Mouse (Mus musculus) neural tube, embryonic 12.5 days (tissue): Measurements from ENCODE around the gene Tet1. TPM values are rescaled to one million over a fixed set of nuclear protein-coding genes. Genes with fewer than 3 reads are reported as not detected.

ENCODE experiments used
- ATAC-seq: fragments of 200-750 bp; cut with Nextera tagmentation; 2 replicates; pipeline ENCODE4 v1.8.0; 2017; ENCODE audit warnings: low read depth, mild to moderate bottlenecking, moderate TSS enrichment, moderate library complexity; ENCODE audit not compliant: low FRiP score
- H3K27ac ChIP-seq: fragments of 300-500 bp; sonication (generic); 2 replicates; pipeline ENCODE4 v1.5.1; 2016
- H3K27me3 ChIP-seq: fragments of 300-500 bp; sonication (generic); replicated peaks from 2 replicates; pipeline ENCODE4 v1.6.1; 2016; ENCODE audit warnings: mild to moderate bottlenecking
- H3K36me3 ChIP-seq: fragments of 300-500 bp; sonication (generic); 2 replicates; pipeline ENCODE4 v1.6.1; 2016; ENCODE audit warnings: mild to moderate bottlenecking
- H3K4me1 ChIP-seq: fragments of 300-500 bp; sonication (generic); 2 replicates; pipeline ENCODE4 v1.6.1; 2016
- H3K4me2 ChIP-seq: fragments of 300-500 bp; sonication (generic); replicated peaks from 2 replicates; pipeline ENCODE4 v1.6.1; 2016; ENCODE audit warnings: mild to moderate bottlenecking
- H3K4me3 ChIP-seq: fragments of 300-500 bp; sonication (generic); 2 replicates; pipeline ENCODE4 v1.5.1; 2016
- H3K9ac ChIP-seq: fragments of 300-500 bp; sonication (generic); 2 replicates; pipeline ENCODE4 v1.6.1; 2016; ENCODE audit warnings: mild to moderate bottlenecking
- H3K9me3 ChIP-seq: fragments of 300-500 bp; sonication (generic); 2 replicates; pipeline ENCODE4 v1.6.1; 2016; ENCODE audit warnings: mild to moderate bottlenecking
- WGBS: fragments of 180-500 bp; shearing (Covaris S2); methylation state at CpG from one replicate; pipeline ENCODE4 v1.1.7; 2016; 5-methylcytosine and 5-hydroxymethylcytosine counted together
- polyA plus RNA-seq: library from polyadenylated mRNA; unstranded; fragments of >200 nt; fragmentation: Nextera tagmentation; extraction: Ambion mirVana; gene quantifications from 2 replicates; pipeline ENCODE4 v1.2.1, GENCODE M21; 2016

Tet1 gene
- polyA plus RNA-seq, 1 experiment from 2014 or later = 27.4 TPM

GRCm38 (mm10) chr10:62885969-62886798, 22.6 kb downstream of the Tet1 start:
- Histone ChIP-seq H3K4me1 (peaks cover 22% of the 10 kb centered on the region), H3K4me2 (peak overlapping the region; percentile 80), H3K27me3 (no peaks in the 10 kb centered on the region; the same call in 1 of the 2 replicates), H3K27ac (no peak overlapping the region), H3K4me3 (peak overlapping the region; percentile 62), H3K36me3 (no peaks in the 10 kb centered on the region), H3K9me3 (no peaks in the 10 kb centered on the region), H3K9ac (peak overlapping the region; percentile 67)
- ATAC-seq = 0 out of 2 replicates have a peak, but pooled peaks have one; percentile 42
- under 1% methylated on average over 38 of the region's 38 CpGs for WGBS

GRCm38 (mm10) chr10:62885460-62885859, 23.3 kb downstream of the Tet1 start:
- Histone ChIP-seq H3K9me3 (no peaks in the 10 kb centered on the region), H3K9ac (no peak overlapping the region), H3K4me2 (peak overlapping the region; percentile 80), H3K27me3 (no peaks in the 10 kb centered on the region; the same call in 1 of the 2 replicates), H3K36me3 (no peaks in the 10 kb centered on the region), H3K4me3 (peak overlapping the region; percentile 62), H3K27ac (no peak overlapping the region), H3K4me1 (peaks cover 22% of the 10 kb centered on the region)
- no peak for ATAC-seq
- 18% methylated on average over 10 of the region's 10 CpGs for WGBS

- WGBS = 46% methylated on average over 1 of the region's 1 CpGs
- no peak for ATAC-seq
Observed at GRCm38 (mm10) chr10:62884517-62884916, 24.3 kb downstream of the Tet1 start.

GRCm38 (mm10) chr10:62883933-62884372, 24.8 kb downstream of the Tet1 start:
- H3K27ac ChIP-seq = no peak overlapping the region
- H3K9ac ChIP-seq = no peak overlapping the region
- no peaks in the 10 kb centered on the region; the same call in 1 of the 2 replicates for H3K27me3 ChIP-seq
- H3K4me3 ChIP-seq = no peak overlapping the region
- H3K4me2 ChIP-seq = peak overlapping the region; percentile 18; the same call in 1 of the 2 replicates
- no peak for ATAC-seq
- peaks cover 22% of the 10 kb centered on the region for H3K4me1 ChIP-seq
- 8% methylated on average over 9 of the region's 9 CpGs for WGBS
- H3K9me3 ChIP-seq = no peaks in the 10 kb centered on the region
- H3K36me3 ChIP-seq = peaks cover 7% of the 10 kb centered on the region; the same call in 1 of the 2 replicates

More at GRCm38 (mm10) chr10:62884517-62884916, 24.3 kb downstream of the Tet1 start:
- Histone ChIP-seq H3K27ac (no peak overlapping the region), H3K36me3 (peaks cover 1% of the 10 kb centered on the region; the same call in 1 of the 2 replicates), H3K27me3 (no peaks in the 10 kb centered on the region; the same call in 1 of the 2 replicates), H3K4me1 (peaks cover 22% of the 10 kb centered on the region), H3K4me3 (no peak overlapping the region), H3K9me3 (no peaks in the 10 kb centered on the region), H3K9ac (no peak overlapping the region), H3K4me2 (peak overlapping the region; percentile 18; the same call in 1 of the 2 replicates)

- H3K4me2 ChIP-seq = no peak overlapping the region
- no peak overlapping the region for H3K27ac ChIP-seq
- no peak for ATAC-seq
- peaks cover 16% of the 10 kb centered on the region; the same call in 1 of the 2 replicates for H3K36me3 ChIP-seq
- 46% methylated on average over 5 of the region's 5 CpGs for whole genome bisulfite sequencing
- H3K9ac ChIP-seq = no peak overlapping the region
- no peaks in the 10 kb centered on the region for H3K9me3 ChIP-seq
- peaks cover 16% of the 10 kb centered on the region for H3K4me1 ChIP-seq
- no peaks in the 10 kb centered on the region for H3K27me3 ChIP-seq
- no peak overlapping the region for H3K4me3 ChIP-seq
Observed at GRCm38 (mm10) chr10:62881211-62881610, 27.6 kb downstream of the Tet1 start.

- Histone ChIP-seq H3K27ac (no peak overlapping the region), H3K36me3 (peaks cover 16% of the 10 kb centered on the region; the same call in 1 of the 2 replicates), H3K9me3 (no peaks in the 10 kb centered on the region), H3K27me3 (no peaks in the 10 kb centered on the region), H3K4me3 (no peak overlapping the region), H3K4me2 (no peak overlapping the region), H3K9ac (no peak overlapping the region), H3K4me1 (no peaks in the 10 kb centered on the region)
- 91% methylated on average over 13 of the region's 13 CpGs for WGBS
- ATAC-seq = no peak
Observed at GRCm38 (mm10) chr10:62878056-62878455, 30.7 kb downstream of the Tet1 start.

- WGBS = 93% methylated on average over 4 of the region's 4 CpGs
- no peak for ATAC-seq
Observed at GRCm38 (mm10) chr10:62875565-62875964, 33.2 kb downstream of the Tet1 start.

GRCm38 (mm10) chr10:62874828-62875227, 34.0 kb downstream of the Tet1 start:
- Histone ChIP-seq H3K27ac (no peak overlapping the region), H3K9me3 (no peaks in the 10 kb centered on the region), H3K36me3 (peaks cover 16% of the 10 kb centered on the region; the same call in 1 of the 2 replicates), H3K9ac (no peak overlapping the region), H3K4me2 (no peak overlapping the region), H3K4me1 (no peaks in the 10 kb centered on the region), H3K27me3 (no peaks in the 10 kb centered on the region), H3K4me3 (no peak overlapping the region)
- no peak for ATAC-seq
- WGBS = 80% methylated on average over 4 of the region's 4 CpGs

More at GRCm38 (mm10) chr10:62875565-62875964, 33.2 kb downstream of the Tet1 start:
- no peak overlapping the region for H3K4me2 ChIP-seq
- H3K9me3 ChIP-seq = no peaks in the 10 kb centered on the region
- no peak overlapping the region for H3K27ac ChIP-seq
- no peaks in the 10 kb centered on the region for H3K27me3 ChIP-seq
- peaks cover 16% of the 10 kb centered on the region; the same call in 1 of the 2 replicates for H3K36me3 ChIP-seq
- H3K4me1 ChIP-seq = no peaks in the 10 kb centered on the region
- H3K4me3 ChIP-seq = no peak overlapping the region
- no peak overlapping the region for H3K9ac ChIP-seq

- Histone ChIP-seq H3K27ac (peak overlapping the region; percentile 76; the same call in 1 of the 2 replicates), H3K4me1 (peaks cover 23% of the 10 kb centered on the region), H3K9me3 (no peaks in the 10 kb centered on the region), H3K27me3 (no peaks in the 10 kb centered on the region), H3K36me3 (peaks cover 4% of the 10 kb centered on the region; the same call in 1 of the 2 replicates), H3K4me2 (peak overlapping the region; percentile 62), H3K4me3 (peak overlapping the region; percentile 46), H3K9ac (peak overlapping the region; percentile 73)
- ATAC-seq = peak; percentile 27
- WGBS = 29% methylated on average over 11 of the region's 11 CpGs
Observed at GRCm38 (mm10) chr10:62866035-62866791, 42.6 kb downstream of the Tet1 start.

GRCm38 (mm10) chr10:62865167-62866034, 43.4 kb downstream of the Tet1 start:
- under 1% methylated on average over 28 of the region's 28 CpGs for WGBS
- peak; percentile 98 for ATAC-seq

GRCm38 (mm10) chr10:62863563-62863962, 45.2 kb downstream of the Tet1 start:
- Histone ChIP-seq H3K9me3 (no peaks in the 10 kb centered on the region), H3K4me1 (peaks cover 23% of the 10 kb centered on the region), H3K4me2 (peak overlapping the region; percentile 62), H3K9ac (no peak overlapping the region), H3K4me3 (no peak overlapping the region), H3K27ac (no peak overlapping the region), H3K27me3 (no peaks in the 10 kb centered on the region), H3K36me3 (peaks cover 10% of the 10 kb centered on the region)
- ATAC-seq = no peak
- WGBS = 80% methylated on average over 3 of the region's 3 CpGs

More at GRCm38 (mm10) chr10:62865167-62866034, 43.4 kb downstream of the Tet1 start:
- H3K27ac ChIP-seq = peak overlapping the region; percentile 76
- H3K9ac ChIP-seq = peak overlapping the region; percentile 73
- no peaks in the 10 kb centered on the region for H3K27me3 ChIP-seq
- peaks cover 8% of the 10 kb centered on the region for H3K36me3 ChIP-seq
- H3K4me3 ChIP-seq = peak overlapping the region; percentile 46
- no peaks in the 10 kb centered on the region for H3K9me3 ChIP-seq
- H3K4me2 ChIP-seq = peak overlapping the region; percentile 62
- peaks cover 23% of the 10 kb centered on the region for H3K4me1 ChIP-seq
